Mouse (Mus musculus) neural tube, embryonic 13.5 days (tissue): Measurements from ENCODE around the gene Cdca3. TPM values are rescaled to one million over a fixed set of nuclear protein-coding genes. Genes with fewer than 3 reads are reported as not detected.
A peak's percentile ranks its signal among the peaks of the same experiment; 100 is the strongest.
"Not testable (repeated sequence)": the region's sequence is repeated elsewhere in the genome, so short reads cannot be mapped to it uniquely, and the experiment has no call there.

Experiments used
- ATAC-seq: fragments of 200-750 bp; cut with Nextera tagmentation; 2 replicates; pipeline ENCODE4 v1.8.0; 2017; ENCODE audit warnings: low read depth, mild to moderate bottlenecking, moderate TSS enrichment, moderate library complexity
- H3K27ac ChIP-seq: fragments of 300-500 bp; sonication (generic); replicated peaks from 2 replicates; pipeline ENCODE4 v1.5.1; 2015; ENCODE audit warnings: moderate library complexity, mild to moderate bottlenecking, inconsistent platforms
- H3K27me3 ChIP-seq: fragments of 300-500 bp; sonication (generic); 2 replicates; pipeline ENCODE4 v1.6.1; 2015; ENCODE audit warnings: mild to moderate bottlenecking, inconsistent platforms
- H3K36me3 ChIP-seq: fragments of 300-500 bp; sonication (generic); 2 replicates; pipeline ENCODE4 v1.6.1; 2015; ENCODE audit warnings: mild to moderate bottlenecking, inconsistent platforms
- H3K4me1 ChIP-seq: fragments of 300-500 bp; sonication (generic); replicated peaks from 2 replicates; pipeline ENCODE4 v1.6.1; 2015; ENCODE audit warnings: inconsistent platforms
- H3K4me2 ChIP-seq: fragments of 300-500 bp; sonication (generic); 2 replicates; pipeline ENCODE4 v1.6.1; 2015; ENCODE audit warnings: inconsistent platforms, mild to moderate bottlenecking, moderate library complexity
- H3K4me3 ChIP-seq: fragments of 300-500 bp; sonication (generic); 2 replicates; pipeline ENCODE4 v1.5.1; 2015; ENCODE audit warnings: mild to moderate bottlenecking, inconsistent platforms
- H3K9ac ChIP-seq: fragments of 300-500 bp; sonication (generic); 2 replicates; pipeline ENCODE4 v1.6.1; 2015; ENCODE audit warnings: moderate library complexity, mild to moderate bottlenecking, inconsistent platforms
- H3K9me3 ChIP-seq: fragments of 300-500 bp; sonication (generic); 2 replicates; pipeline ENCODE4 v1.6.1; 2016; ENCODE audit warnings: inconsistent platforms
- WGBS: fragments of 180-500 bp; shearing (Covaris S2); methylation state at CpG from one replicate; pipeline ENCODE4 v1.1.7; 2015; 5-methylcytosine and 5-hydroxymethylcytosine counted together
- polyA plus RNA-seq: library from polyadenylated mRNA; unstranded; fragments of >200 nt; fragmentation: Nextera tagmentation; extraction: Ambion mirVana; gene quantifications from 2 replicates; pipeline ENCODE4 v1.2.1, GENCODE M21; 2015

Gene Cdca3
- polyA plus RNA-seq: 26.6 and 33.2 TPM in 2 replicates

DNA sequence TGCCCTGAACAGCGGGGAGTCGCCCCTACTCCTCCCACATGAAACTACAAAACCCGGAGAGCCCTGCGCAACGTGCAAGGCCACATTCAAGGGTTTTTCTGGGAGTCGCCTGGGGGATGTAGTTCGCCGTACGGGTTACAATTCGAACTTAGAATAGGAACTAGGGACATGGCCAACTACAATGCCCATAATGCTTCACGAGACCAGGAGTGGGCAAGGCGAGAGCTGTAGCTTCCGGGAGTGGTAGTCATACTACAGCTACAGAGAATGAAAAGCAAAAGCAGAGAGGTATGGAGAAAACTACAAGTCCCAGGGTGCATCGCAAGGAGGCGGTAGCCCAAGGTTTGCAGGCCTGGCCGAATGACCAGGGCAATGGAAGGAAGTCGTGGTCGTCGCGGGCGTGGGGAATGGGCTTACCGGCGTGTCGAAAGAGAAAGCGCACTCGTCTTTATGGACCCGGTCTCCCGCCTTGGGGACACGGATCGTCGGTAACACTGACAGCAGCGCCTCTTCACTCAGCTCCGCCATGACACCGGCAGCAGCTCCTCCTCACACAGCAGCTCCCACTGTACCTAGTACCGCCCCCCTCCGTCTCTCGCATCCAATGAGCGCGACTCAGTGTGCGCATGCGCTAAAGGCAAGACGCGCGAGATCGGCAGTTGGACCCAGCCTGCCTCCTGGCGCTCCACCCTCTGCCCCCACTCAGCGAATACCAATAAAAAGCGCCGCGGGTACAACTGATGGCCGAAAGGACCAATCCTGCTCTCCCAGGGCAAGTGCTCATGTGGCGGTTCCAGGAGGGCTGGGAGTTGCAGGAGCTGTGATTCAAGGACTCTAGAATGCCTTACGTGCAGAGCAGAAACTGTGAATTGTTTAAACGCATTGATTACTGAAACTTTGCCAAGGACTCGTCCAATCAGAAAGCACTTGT is at the start of gene Cdca3, which contains the start of gene Usp5:
Cdca3 (plus strand) TSS at position 680 of the 931 bp plus-strand sequence.
Usp5 (minus strand) TSS at position 617 of the 931 bp plus-strand sequence.
- Histone ChIP-seq H3K27ac (peak within 1 kb of the TSS; percentile 90), H3K9me3 (no peaks in the 10 kb centered on the region), H3K4me1 (peaks cover 26% of the 10 kb centered on the region), H3K4me3 (peak within 1 kb of the TSS; percentile 66), H3K27me3 (no peaks in the 10 kb centered on the region), H3K36me3 (peaks cover 37% of the 10 kb centered on the region), H3K9ac (peak within 1 kb of the TSS; percentile 75), H3K4me2 (peak within 1 kb of the TSS; percentile 87)
- WGBS: under 1% methylated on average over 55 of the region's 55 CpGs
- ATAC-seq: peak; percentile 96

DNA sequence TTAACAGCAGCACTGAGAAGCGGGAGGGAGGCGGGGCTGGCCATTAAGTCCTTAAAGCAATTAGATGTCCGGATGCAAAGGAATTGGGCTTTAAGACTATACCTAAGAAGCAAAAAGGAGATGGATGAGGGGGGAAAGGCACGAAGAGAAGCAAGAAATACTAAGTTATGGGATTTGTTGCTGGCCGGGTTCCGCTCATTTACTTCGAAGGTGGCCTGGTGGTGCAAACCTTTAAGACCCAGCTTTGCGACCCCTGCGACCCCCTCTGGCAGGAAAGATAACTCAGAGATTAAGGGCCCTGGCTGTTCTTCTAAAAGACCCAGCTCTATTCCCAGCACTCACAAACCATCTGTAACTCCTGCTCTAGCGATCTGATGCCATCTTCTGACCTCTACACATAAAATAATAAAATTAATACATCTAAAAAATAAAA is 49.3 kb upstream of the Cdca3 start:
- Histone ChIP-seq H3K27ac (no peak overlapping the region), H3K36me3 (no peaks in the 10 kb centered on the region)

DNA sequence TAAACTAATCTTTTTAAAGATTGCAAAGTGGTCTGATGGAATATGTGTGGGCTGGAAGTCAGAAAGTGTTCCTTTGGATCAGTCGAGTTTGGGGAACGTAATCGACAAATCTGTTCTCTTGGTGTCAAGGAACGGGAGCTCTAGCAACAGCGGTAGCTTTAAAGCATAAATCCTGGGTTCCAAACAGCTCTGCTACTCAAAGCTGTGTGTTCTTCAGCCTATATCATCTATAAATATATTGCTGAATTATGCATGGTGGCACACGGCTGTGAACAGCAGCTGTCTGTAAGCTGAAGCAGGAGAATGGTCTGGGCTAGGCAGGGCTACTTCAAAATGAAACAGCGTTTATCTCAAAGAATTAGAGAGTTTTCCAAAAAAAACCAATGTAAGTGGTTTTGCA is 48.4 kb upstream of the Cdca3 start:
- no peaks in the 10 kb centered on the region for H3K36me3 ChIP-seq
- no peaks in the 10 kb centered on the region for H3K9me3 ChIP-seq
- peaks cover 17% of the 10 kb centered on the region for H3K4me1 ChIP-seq
- no peak overlapping the region for H3K4me2 ChIP-seq
- H3K4me3 ChIP-seq: no peak overlapping the region
- no peak overlapping the region for H3K27ac ChIP-seq
- 88% methylated on average over 7 of the region's 7 CpGs for WGBS
- no peak overlapping the region for H3K9ac ChIP-seq
- ATAC-seq: no peak
- peaks cover 11% of the 10 kb centered on the region; the same call in 1 of the 2 replicates for H3K27me3 ChIP-seq

More for the DNA sequence above, 49.3 kb upstream of the Cdca3 start:
- peak overlapping the region; percentile 51 for H3K9ac ChIP-seq
- peaks cover 11% of the 10 kb centered on the region; the same call in 1 of the 2 replicates for H3K27me3 ChIP-seq
- H3K9me3 ChIP-seq: no peaks in the 10 kb centered on the region
- WGBS: 3% methylated on average over 10 of the region's 10 CpGs
- H3K4me1 ChIP-seq: peaks cover 17% of the 10 kb centered on the region
- H3K4me3 ChIP-seq: peak overlapping the region; percentile 35
- ATAC-seq: peak; percentile 36; the same call in 1 of the 2 replicates
- H3K4me2 ChIP-seq: peak overlapping the region; percentile 60

DNA sequence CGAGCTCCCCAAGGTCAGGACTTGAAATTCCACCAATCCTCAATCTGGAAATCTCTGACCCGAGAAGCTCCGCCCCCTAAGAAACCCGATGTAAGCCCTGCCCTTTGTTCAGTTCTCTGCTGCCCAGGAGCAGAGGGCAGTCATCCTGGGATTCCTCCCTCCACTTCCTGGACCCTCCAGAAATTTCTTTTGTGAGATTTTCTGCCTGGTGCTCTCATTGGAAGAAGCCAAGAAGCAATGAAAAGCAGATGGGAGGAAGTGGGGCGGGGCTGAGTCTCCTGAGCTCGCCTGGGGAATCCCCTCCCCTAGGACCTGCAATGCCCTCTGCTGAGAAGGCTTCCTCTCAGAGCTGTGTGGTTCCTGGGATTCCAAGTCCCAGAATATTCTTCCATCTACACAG is 46.9 kb upstream of the Cdca3 start:
- WGBS: 24% methylated on average over 6 of the region's 6 CpGs

DNA sequence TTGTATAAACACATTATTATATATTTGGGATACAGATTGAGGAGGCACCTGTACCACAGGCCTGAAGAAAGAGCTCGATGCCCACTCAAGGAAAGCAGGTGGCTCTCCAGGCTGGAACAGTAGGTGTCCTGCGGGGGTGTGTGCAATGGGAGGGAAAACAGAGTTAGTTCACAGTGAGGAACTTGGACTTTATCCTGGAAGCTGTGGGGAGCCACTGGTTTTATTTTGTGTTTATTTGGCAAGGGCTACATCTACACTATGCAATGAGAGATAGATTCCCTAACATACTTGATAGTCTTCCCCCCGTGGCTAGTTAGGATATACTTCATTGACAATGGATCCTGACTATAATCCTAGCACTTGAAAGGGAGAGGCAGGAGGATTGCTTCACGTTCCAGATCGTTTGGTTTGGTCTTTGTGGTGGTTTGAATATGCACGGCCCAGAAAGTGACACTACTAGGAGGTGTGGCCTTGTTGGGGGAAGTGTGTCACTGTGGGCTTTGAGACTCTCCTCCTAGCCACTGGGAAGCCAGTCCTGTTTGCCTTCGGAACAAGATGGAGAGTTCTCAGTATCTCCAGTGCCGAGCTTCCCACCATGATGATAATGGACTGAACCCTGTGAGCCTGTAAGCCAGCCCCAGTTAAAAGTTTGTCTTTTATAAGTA is 42.5 kb upstream of the Cdca3 start:
- 58% methylated on average over 8 of the region's 8 CpGs for WGBS

More for the DNA sequence above, 46.9 kb upstream of the Cdca3 start:
- Histone ChIP-seq H3K27me3 (peaks cover 11% of the 10 kb centered on the region; the same call in 1 of the 2 replicates), H3K9me3 (no peaks in the 10 kb centered on the region), H3K4me1 (peaks cover 17% of the 10 kb centered on the region), H3K4me3 (no peak overlapping the region; the same call in 1 of the 2 replicates), H3K9ac (no peak overlapping the region), H3K4me2 (0 out of 2 replicates have a peak overlapping the region, but pooled peaks have one; percentile 13), H3K36me3 (no peaks in the 10 kb centered on the region), H3K27ac (no peak overlapping the region)
- no peak for ATAC-seq

DNA sequence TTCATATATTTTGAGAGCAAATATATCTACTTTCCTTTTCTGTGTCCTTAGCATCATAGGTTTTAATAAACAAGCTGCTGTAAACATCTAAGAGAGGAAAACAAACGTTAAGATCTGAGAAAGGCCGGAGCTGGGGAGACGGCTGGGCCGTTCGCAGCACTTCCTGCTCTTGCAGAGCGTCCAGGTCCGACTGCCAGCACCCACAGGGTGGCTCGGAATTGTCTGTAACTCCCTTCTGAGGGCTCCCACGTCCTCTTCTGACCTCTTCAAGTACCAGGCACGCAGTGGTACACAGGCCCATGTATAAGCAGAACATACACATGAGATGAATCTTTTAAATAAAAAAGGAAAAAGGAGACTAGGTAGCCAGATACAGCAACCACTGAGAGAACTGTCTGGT is 41.6 kb upstream of the Cdca3 start:
- Histone ChIP-seq H3K27me3 (no peaks in the 10 kb centered on the region), H3K27ac (no peak overlapping the region), H3K9me3 (no peaks in the 10 kb centered on the region), H3K4me3 (no peak overlapping the region), H3K9ac (no peak overlapping the region), H3K4me1 (no peaks in the 10 kb centered on the region; the same call in 1 of the 2 replicates), H3K36me3 (no peaks in the 10 kb centered on the region), H3K4me2 (no peak overlapping the region)
- WGBS: 81% methylated on average over 10 of the region's 10 CpGs
- no peak for ATAC-seq

More for the DNA sequence above, 42.5 kb upstream of the Cdca3 start:
- Histone ChIP-seq H3K9me3 (no peaks in the 10 kb centered on the region), H3K4me3 (no peak overlapping the region), H3K27me3 (no peaks in the 10 kb centered on the region), H3K36me3 (no peaks in the 10 kb centered on the region), H3K4me1 (no peaks in the 10 kb centered on the region; the same call in 1 of the 2 replicates), H3K9ac (no peak overlapping the region), H3K27ac (no peak overlapping the region), H3K4me2 (no peak overlapping the region)
- no peak for ATAC-seq

DNA sequence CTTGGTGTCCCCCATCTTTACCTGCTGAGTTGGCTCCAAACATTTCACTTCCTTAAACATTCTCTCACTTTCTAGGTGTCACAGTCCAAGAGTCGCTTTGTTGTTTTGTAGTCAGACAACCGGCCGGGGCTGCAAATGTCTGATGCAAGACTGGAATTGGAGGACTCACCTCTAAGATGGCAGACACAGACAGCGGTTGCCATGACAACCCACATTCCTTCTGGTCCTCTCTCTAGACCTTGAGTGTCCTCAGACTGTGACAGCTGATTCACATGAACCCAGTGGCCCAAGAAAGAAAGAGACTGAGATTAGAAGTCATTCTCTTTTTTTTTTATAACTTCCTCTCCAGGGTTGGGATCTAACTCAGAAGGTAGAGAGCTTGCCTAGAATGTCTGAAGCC is 39.8 kb upstream of the Cdca3 start:
- H3K27ac ChIP-seq: no peak overlapping the region
- ATAC-seq: no peak
- H3K4me3 ChIP-seq: no peak overlapping the region
- H3K27me3 ChIP-seq: no peaks in the 10 kb centered on the region
- no peak overlapping the region for H3K4me2 ChIP-seq
- no peaks in the 10 kb centered on the region for H3K4me1 ChIP-seq
- WGBS: 85% methylated on average over 4 of the region's 4 CpGs
- H3K9me3 ChIP-seq: no peaks in the 10 kb centered on the region
- H3K36me3 ChIP-seq: no peaks in the 10 kb centered on the region
- H3K9ac ChIP-seq: no peak overlapping the region

DNA sequence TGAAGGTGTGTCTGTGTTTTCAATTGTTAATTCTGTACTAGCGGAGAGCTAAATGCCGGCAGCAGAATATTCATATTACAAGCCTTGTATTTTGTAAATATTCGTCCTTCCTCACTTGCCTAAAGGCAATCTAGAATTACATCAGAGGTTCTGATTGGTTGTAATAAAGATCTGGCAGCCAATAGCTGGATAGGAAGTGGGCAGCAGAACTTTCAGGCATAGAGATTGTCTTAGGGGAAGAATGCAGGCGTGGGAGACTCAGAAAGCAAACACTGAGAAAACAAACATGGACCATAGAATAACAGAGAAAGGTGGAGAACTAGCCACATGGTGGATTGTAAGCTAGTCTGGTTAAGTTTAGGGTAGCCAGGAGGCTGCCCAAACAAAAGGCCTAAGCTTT is 39.2 kb upstream of the Cdca3 start:
- no peaks in the 10 kb centered on the region for H3K36me3 ChIP-seq
- no peak for ATAC-seq
- WGBS: 78% methylated on average over 4 of the region's 4 CpGs

DNA sequence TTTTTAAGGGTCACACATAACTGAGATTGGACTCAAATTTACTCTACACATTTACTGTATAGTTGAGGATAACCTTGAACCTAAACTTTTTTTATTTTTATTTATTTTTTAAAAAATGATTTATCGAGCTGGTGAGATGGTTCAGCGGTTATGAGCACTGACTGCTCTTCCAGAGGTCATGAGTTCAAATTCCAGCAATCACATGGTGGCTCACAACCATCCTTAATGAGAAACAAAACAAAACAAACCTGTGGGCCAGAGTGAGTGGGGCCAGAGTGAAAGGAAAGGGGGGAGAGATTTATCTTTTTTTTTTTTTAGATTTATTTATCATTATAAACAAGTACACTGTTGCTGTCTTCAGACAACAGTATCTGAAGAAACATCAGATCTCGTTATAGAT is 37.4 kb upstream of the Cdca3 start:
- no peaks in the 10 kb centered on the region for H3K9me3 ChIP-seq
- ATAC-seq: no peak
- H3K27ac ChIP-seq: no peak overlapping the region
- H3K4me1 ChIP-seq: no peaks in the 10 kb centered on the region
- H3K4me2 ChIP-seq: no peak overlapping the region
- no peaks in the 10 kb centered on the region for H3K27me3 ChIP-seq
- 79% methylated on average over 3 of the region's 3 CpGs for WGBS
- H3K36me3 ChIP-seq: no peaks in the 10 kb centered on the region
- H3K4me3 ChIP-seq: no peak overlapping the region
- H3K9ac ChIP-seq: no peak overlapping the region

More for the DNA sequence above, 39.2 kb upstream of the Cdca3 start:
- no peak overlapping the region for H3K4me3 ChIP-seq
- H3K27ac ChIP-seq: no peak overlapping the region
- H3K9me3 ChIP-seq: no peaks in the 10 kb centered on the region
- no peak overlapping the region for H3K9ac ChIP-seq
- no peaks in the 10 kb centered on the region for H3K27me3 ChIP-seq
- H3K4me2 ChIP-seq: no peak overlapping the region
- H3K4me1 ChIP-seq: no peaks in the 10 kb centered on the region

DNA sequence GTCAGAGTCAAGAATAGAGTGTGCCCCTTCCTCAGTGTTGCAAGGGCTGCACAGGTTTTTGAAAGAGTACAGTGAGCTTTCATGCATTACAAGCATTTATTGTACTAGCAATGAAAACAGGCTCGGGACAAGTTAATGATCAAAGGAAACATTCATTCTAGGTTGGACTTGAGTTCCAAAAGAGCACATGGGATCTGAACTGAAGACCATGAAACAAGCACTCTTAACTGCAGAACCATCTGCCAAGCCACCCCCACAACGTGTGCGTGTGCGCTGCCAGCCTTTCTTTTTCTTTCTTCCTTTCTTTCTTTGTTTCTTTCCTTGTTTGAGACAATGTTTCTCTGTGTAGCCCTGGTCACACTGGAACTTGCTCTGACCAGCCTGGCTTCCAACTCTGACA is 33.6 kb upstream of the Cdca3 start:
- H3K9ac ChIP-seq: no peak overlapping the region
- 64% methylated on average over 4 of the region's 4 CpGs for WGBS
- H3K27me3 ChIP-seq: no peaks in the 10 kb centered on the region
- no peak overlapping the region for H3K27ac ChIP-seq
- H3K9me3 ChIP-seq: no peaks in the 10 kb centered on the region
- no peak overlapping the region for H3K4me2 ChIP-seq
- no peaks in the 10 kb centered on the region for H3K36me3 ChIP-seq
- H3K4me1 ChIP-seq: no peaks in the 10 kb centered on the region
- no peak overlapping the region for H3K4me3 ChIP-seq
- ATAC-seq: no peak

DNA sequence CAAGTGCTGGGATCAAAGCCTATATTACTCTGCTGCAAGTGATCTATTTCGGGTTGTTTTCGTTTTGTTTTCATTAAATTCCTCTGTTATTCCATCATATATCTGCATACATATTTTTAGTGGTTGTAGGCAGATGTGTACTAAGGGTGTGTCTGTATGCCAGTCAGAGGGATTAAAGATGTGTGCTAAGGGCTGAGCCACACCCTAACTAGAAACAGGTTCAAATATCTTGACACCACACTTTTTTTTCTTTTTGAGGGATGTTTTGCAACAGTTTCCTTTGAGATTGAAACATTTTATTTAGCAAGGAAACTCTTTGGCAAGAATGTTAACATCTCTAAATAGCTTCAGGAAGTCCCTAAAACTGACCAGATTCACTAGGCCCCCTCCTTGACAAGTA is 33.1 kb upstream of the Cdca3 start:
- H3K27ac ChIP-seq: no peak overlapping the region
- H3K9ac ChIP-seq: no peak overlapping the region
- H3K27me3 ChIP-seq: no peaks in the 10 kb centered on the region
- 85% methylated on average over 2 of the region's 2 CpGs for WGBS
- no peaks in the 10 kb centered on the region for H3K4me1 ChIP-seq
- H3K36me3 ChIP-seq: no peaks in the 10 kb centered on the region
- H3K4me3 ChIP-seq: no peak overlapping the region
- H3K9me3 ChIP-seq: no peaks in the 10 kb centered on the region
- no peak overlapping the region for H3K4me2 ChIP-seq
- no peak for ATAC-seq

DNA sequence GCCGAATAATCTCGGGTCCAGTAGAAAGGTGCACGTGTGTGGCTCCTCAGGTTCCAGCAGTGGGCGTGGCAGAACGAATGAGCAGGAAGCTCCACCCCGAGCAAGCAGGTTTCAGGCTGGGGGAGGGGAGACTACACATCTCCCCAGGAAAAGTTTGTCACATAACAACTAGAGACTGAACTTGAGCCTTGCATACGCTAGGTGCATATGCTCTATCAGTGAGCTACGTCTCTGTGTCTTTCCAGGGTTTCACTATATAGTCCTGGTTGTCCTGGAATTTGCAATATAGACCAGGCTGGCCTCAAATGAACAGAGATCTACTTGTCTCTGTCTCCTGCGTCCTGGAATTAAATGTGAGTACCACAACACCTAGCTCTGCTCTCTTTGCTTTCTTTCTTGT is 26.9 kb upstream of the Cdca3 start:
- not testable (repeated sequence) for H3K27ac ChIP-seq, ATAC-seq, H3K9me3 ChIP-seq, H3K36me3 ChIP-seq, H3K27me3 ChIP-seq, H3K9ac ChIP-seq, H3K4me3 ChIP-seq
- Histone ChIP-seq H3K4me2 (0 out of 2 replicates have a peak overlapping the region, but pooled peaks have one; percentile 20), H3K4me1 (peaks cover 16% of the 10 kb centered on the region; the same call in 1 of the 2 replicates)
- 19% methylated on average over 6 of the region's 9 CpGs for WGBS
